Mouse (Mus musculus): Measurements from ENCODE around the gene Gm38431.

DNA sequence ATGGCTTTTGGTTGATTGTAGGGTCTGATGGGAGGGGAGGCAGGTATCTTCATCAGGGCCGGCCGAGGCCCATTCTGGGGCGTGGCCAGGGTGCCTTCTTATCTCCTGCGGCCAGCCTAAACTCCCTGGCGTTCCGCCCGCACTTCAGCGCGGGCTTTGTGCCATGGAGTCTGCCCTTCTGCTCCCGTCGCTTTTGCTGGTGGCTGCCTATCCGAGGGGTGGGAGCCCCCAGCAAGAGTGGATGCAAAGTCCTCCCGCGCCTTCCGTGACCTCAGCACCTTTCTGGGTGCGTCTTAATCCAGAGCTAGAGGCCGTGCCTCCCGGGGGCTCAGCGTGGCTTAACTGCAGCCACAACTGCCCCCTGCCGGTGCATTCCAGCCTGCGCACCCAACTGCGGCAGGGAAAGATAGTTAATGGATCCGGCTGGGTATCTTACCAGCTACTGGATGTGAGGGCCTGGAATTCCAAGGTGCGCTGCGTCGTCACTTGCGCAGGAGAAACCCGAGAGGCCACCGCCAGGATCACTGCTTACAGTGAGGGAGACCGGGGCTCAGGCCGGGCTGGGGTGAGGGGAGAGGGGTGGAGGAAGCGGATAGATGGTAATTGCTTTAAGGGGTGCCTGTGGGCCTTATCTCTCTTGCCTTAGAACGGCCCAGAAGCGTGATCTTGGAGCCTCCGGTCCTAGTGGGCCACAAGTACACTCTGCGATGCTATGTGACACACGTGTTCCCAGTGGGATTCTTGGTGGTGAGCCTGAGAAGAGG lies 62.3 kb downstream of the Gm38431 start, which contains the start of gene Icam4:
- TF ChIP-seq POLR2A (IDR thresholded peaks at IDR 0.05; ENCODE audit: extremely low read depth, insufficient read depth, low read length) (no peak), CTCF (IDR thresholded peaks at IDR 0.05; ENCODE audit: extremely low read depth, insufficient read depth, low read length) (peak; percentile 60)
